Mouse (Mus musculus) heart, embryonic 14.5 days (tissue): ENCODE results near the gene Sgsm2. TPM values are rescaled to one million over a fixed set of nuclear protein-coding genes. Genes with fewer than 3 reads are reported as not detected.

ENCODE experiments used
- ATAC-seq: fragments of 200-750 bp; cut with Nextera tagmentation; 2 replicates; pipeline ENCODE4 v1.8.0; 2017; ENCODE audit warnings: low read depth, moderate TSS enrichment; ENCODE audit not compliant: insufficient number of reproducible peaks, insufficient read depth, low FRiP score
- H3K27ac ChIP-seq, 2 experiments: fragments of 200-500 bp in 1 of 2; fragments of 300-500 bp in 1 of 2; sonication (generic) in 1 of 2; replicated peaks in 1 of 2; 2 replicates each; pipeline ENCODE4 v1.5.1; 2012 to 2014; ENCODE audit warnings: low read depth in 2 of 2, low read length in 2 of 2, control low read depth in 1 of 2, mild to moderate bottlenecking in 1 of 2, mixed read lengths in 1 of 2; ENCODE audit not compliant: control insufficient read depth in 1 of 2, insufficient read depth in 1 of 2
- H3K27me3 ChIP-seq: fragments of 300-500 bp; sonication (generic); 2 replicates; pipeline ENCODE4 v1.6.1; 2014; ENCODE audit warnings: mild to moderate bottlenecking, low read length, control low read depth; ENCODE audit not compliant: control insufficient read depth, insufficient read depth
- H3K36me3 ChIP-seq: fragments of 300-500 bp; sonication (generic); 2 replicates; pipeline ENCODE4 v1.6.1; 2014; ENCODE audit warnings: mild to moderate bottlenecking, control low read depth, low read length, mixed read lengths; ENCODE audit not compliant: control insufficient read depth, insufficient read depth
- H3K4me1 ChIP-seq, 2 experiments: fragments of 200-500 bp in 1 of 2; fragments of 300-500 bp in 1 of 2; sonication (generic) in 1 of 2; 2 replicates each; pipeline ENCODE4 v1.6.1; 2012 to 2014; ENCODE audit warnings: low read length in 2 of 2, control low read depth in 1 of 2, mixed read lengths in 1 of 2; ENCODE audit not compliant: control insufficient read depth in 2 of 2, insufficient read depth in 2 of 2
- H3K4me2 ChIP-seq: fragments of 300-500 bp; sonication (generic); 2 replicates; pipeline ENCODE4 v1.6.1; 2014; ENCODE audit warnings: mild to moderate bottlenecking, low read length
- H3K4me3 ChIP-seq, 2 experiments: fragments of 200-500 bp in 1 of 2; fragments of 300-500 bp in 1 of 2; sonication (generic) in 1 of 2; 2 replicates each; pipeline ENCODE4 v1.5.1; 2012 to 2014; ENCODE audit warnings: low read length in 2 of 2, mild to moderate bottlenecking in 2 of 2, control low read depth in 1 of 2, low read depth in 1 of 2, moderate library complexity in 1 of 2; ENCODE audit not compliant: control insufficient read depth in 1 of 2, insufficient read depth in 1 of 2
- H3K9ac ChIP-seq: fragments of 300-500 bp; sonication (generic); 2 replicates; pipeline ENCODE4 v1.6.1; 2014; ENCODE audit warnings: mild to moderate bottlenecking, low read length
- H3K9me3 ChIP-seq: fragments of 300-500 bp; sonication (generic); 2 replicates; pipeline ENCODE4 v1.6.1; 2016; ENCODE audit warnings: low read length, control low read depth; ENCODE audit not compliant: control insufficient read depth
- WGBS: fragments of 180-500 bp; shearing (Covaris S2); extraction: QIAGEN DNeasy Blood & Tissue Kit; methylation state at CpG from one replicate; pipeline ENCODE4 v1.1.7; 2014; 5-methylcytosine and 5-hydroxymethylcytosine counted together
- polyA plus RNA-seq: library from polyadenylated mRNA; unstranded; fragments of >200 nt; fragmentation: Nextera tagmentation; extraction: Ambion mirVana; gene quantifications from 2 replicates; pipeline ENCODE4 v1.2.1, GENCODE M21; 2014

Sgsm2 gene
- polyA plus RNA-seq, 1 experiment from 2014 or later: 5.3 TPM

DNA sequence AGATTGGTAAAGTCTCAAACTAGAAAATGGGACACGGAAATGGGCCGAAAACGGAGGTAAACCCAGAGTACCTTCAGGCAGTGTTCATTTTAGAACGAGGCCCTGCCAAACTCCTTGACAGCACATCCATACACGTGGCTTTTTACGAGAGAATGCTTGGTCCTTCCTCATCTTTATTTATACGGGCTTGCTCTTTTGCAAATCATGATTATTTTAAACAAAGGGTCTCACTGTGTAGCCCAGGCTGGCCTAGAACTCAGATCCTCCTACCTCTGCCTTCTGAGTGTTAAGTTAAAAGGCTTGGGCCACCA, 1.6 kb upstream of the Sgsm2 start:
- Histone ChIP-seq H3K4me1 (peaks cover 0 to 15% of the 10 kb centered on the region in 2 experiments; a peak in 3 of 4 replicates), H3K9ac (peak overlapping the region; percentile 84), H3K27me3 (no peaks in the 10 kb centered on the region), H3K9me3 (no peaks in the 10 kb centered on the region), H3K27ac (peak overlapping the region in 1 of 2 experiments; percentile 68; a peak in 2 of 4 replicates), H3K4me3 (peak overlapping the region; percentile 88 to 91), H3K36me3 (peaks cover 44% of the 10 kb centered on the region), H3K4me2 (peak overlapping the region; percentile 96)
- no peak for ATAC-seq
- WGBS: 2% methylated on average over 7 of the region's 7 CpGs

GRCm38 (mm10) chr11:74897678-74898516, 1.0 kb upstream of the Sgsm2 start, which contains the start of gene Tsr1:
Gene Tsr1, plus strand, starts transcription at chr11:74898071.
- Histone ChIP-seq H3K27me3 (no peaks in the 10 kb centered on the region), H3K4me3 (peak within 1 kb of the TSS; percentile 88 to 91), H3K4me2 (peak within 1 kb of the TSS; percentile 96), H3K9me3 (no peaks in the 10 kb centered on the region), H3K9ac (peak within 1 kb of the TSS; percentile 84), H3K27ac (peak within 1 kb of the TSS; percentile 68 to 81), H3K4me1 (peaks cover 0 to 15% of the 10 kb centered on the region in 2 experiments; a peak in 3 of 4 replicates), H3K36me3 (peaks cover 38% of the 10 kb centered on the region)
- WGBS: under 1% methylated on average over 54 of the region's 54 CpGs
- ATAC-seq: peak; percentile 83

DNA sequence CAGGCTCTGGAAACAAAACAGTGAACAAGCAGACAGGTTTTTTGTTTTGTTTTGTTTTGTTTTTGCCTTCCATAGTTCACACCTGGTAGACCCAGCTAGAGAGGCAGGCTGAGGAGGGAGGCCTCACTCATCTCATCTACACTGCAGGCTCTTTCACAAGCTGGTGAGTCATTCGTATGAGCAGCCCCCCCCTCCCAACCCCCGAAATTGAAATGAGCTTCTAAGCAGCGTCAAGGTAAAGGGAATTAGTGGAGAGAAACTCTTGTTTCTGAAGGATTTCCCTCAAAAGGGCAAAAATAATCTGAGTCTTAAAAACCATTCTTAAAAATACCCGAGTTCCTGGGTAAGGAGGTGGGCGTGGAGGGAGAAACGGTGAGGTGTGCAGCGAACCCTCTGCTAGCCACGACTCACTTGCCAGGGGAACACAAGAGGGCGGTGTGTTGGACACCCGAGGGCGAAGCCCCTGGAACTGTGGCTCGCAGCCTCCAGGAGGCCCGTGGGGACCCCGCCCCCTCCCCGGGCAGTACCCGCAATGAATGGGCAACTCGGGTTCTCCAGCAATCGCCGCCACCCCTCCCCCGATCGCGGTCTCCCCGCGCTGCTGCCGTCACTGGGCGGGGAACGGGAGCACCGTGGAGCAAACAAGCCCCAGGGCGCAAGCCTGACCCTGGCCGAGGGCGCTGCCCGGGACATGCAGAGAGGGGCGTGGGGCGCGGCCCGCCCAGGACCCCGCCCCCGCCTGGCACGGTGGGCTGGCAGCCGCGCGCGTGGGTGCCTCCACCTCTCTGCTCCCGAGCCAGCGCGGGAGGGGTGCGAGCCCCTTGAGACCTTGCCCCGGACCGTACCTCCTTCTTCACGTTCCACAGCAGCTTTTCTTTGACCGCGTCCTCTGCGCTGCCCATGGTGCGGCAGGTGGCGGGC, 620 bp downstream of the Sgsm2 start:
- peak overlapping the region; percentile 96 for H3K4me2 ChIP-seq
- peak overlapping the region; percentile 42 to 68; a peak in 3 of 4 replicates for H3K27ac ChIP-seq
- H3K9ac ChIP-seq: peak overlapping the region; percentile 84
- H3K4me1 ChIP-seq: peaks cover 0 to 15% of the 10 kb centered on the region in 2 experiments; a peak in 3 of 4 replicates
- peak overlapping the region; percentile 88 to 91 for H3K4me3 ChIP-seq
- ATAC-seq: peak; percentile 34
- 1% methylated on average over 50 of the region's 55 CpGs for WGBS
- no peaks in the 10 kb centered on the region for H3K27me3 ChIP-seq
- H3K9me3 ChIP-seq: no peaks in the 10 kb centered on the region
- H3K36me3 ChIP-seq: peaks cover 24% of the 10 kb centered on the region

DNA sequence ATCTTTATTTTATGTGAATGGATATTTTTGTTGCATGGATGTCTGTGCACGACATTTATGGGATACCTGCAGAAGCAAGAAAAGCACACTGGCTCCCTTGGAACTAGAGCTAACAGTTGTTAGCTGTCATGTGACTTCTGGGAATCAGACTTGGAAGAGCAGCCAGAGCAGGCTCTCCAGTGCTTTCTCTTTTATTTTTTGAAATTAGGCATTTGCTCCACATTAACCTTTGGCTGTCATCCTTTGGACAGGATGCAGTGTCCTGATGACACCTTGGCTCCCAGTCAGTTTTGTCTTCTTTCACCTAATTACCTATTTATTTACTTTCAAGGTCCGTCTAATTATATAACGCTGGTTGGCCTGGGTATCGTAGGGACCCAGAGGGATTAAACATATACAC, 2.2 kb downstream of the Sgsm2 start:
- peaks cover 8% of the 10 kb centered on the region for H3K36me3 ChIP-seq
- peaks cover 0 to 15% of the 10 kb centered on the region in 2 experiments; a peak in 3 of 4 replicates for H3K4me1 ChIP-seq
- no peak overlapping the region for H3K4me2 ChIP-seq
- WGBS: 80% methylated on average over 4 of the region's 4 CpGs
- H3K9me3 ChIP-seq: no peaks in the 10 kb centered on the region
- no peaks in the 10 kb centered on the region for H3K27me3 ChIP-seq
- no peak overlapping the region for H3K4me3 ChIP-seq
- no peak overlapping the region for H3K27ac ChIP-seq
- no peak for ATAC-seq
- H3K9ac ChIP-seq: no peak overlapping the region

GRCm38 (mm10) chr11:74883098-74883497, 13.8 kb downstream of the Sgsm2 start:
- Histone ChIP-seq H3K27me3 (no peaks in the 10 kb centered on the region), H3K4me3 (no peak overlapping the region), H3K9me3 (no peaks in the 10 kb centered on the region), H3K4me1 (peaks cover 6 to 10% of the 10 kb centered on the region in 2 experiments), H3K36me3 (0 out of 2 replicates have a peak, but pooled peaks cover 4% of the 10 kb centered on the region), H3K4me2 (no peak overlapping the region), H3K27ac (no peak overlapping the region), H3K9ac (no peak overlapping the region)
- ATAC-seq: no peak
- WGBS: 92% methylated on average over 10 of the region's 10 CpGs

DNA sequence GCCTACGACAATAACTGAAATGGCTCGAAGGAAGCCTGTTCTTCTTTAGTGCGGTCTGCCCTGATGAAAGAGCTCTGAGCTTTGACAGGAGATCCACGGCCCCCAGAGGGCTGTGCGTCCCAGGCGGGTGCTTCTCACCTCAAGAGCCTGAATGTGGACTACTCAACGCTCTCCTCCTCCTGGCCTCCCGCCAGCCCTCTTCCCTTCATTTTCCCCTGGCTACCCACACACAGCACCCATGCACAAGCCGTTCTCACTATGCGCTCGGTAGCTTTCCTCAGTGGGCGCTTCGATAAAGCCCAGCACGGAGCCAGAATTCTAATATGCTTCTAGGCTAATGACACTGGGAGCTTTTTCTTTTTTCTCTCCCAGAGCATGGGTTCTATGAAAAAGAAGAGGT, 14.9 kb downstream of the Sgsm2 start:
- ATAC-seq: no peak
- no peaks in the 10 kb centered on the region for H3K9me3 ChIP-seq
- H3K27me3 ChIP-seq: no peaks in the 10 kb centered on the region
- H3K4me1 ChIP-seq: peaks cover 6 to 10% of the 10 kb centered on the region in 2 experiments
- no peak overlapping the region for H3K4me3 ChIP-seq
- 37% methylated on average over 14 of the region's 14 CpGs for WGBS
- H3K36me3 ChIP-seq: 0 out of 2 replicates have a peak, but pooled peaks cover 4% of the 10 kb centered on the region
- no peak overlapping the region for H3K27ac ChIP-seq
- H3K4me2 ChIP-seq: peak overlapping the region; percentile 32
- peak overlapping the region; percentile 41 for H3K9ac ChIP-seq

- H3K9me3 ChIP-seq: no peaks in the 10 kb centered on the region
- H3K27ac ChIP-seq: no peak overlapping the region
- ATAC-seq: no peak
- no peaks in the 10 kb centered on the region for H3K27me3 ChIP-seq
- no peak overlapping the region for H3K4me2 ChIP-seq
- H3K4me1 ChIP-seq: peaks cover 12 to 14% of the 10 kb centered on the region in 2 experiments
- H3K9ac ChIP-seq: no peak overlapping the region
- 78% methylated on average over 9 of the region's 9 CpGs for WGBS
- H3K4me3 ChIP-seq: no peak overlapping the region
- H3K36me3 ChIP-seq: 0 out of 2 replicates have a peak, but pooled peaks cover 4% of the 10 kb centered on the region
These were observed 15.9 kb downstream of the Sgsm2 start for GRCm38 (mm10) chr11:74880999-74881398.
